Mouse (Mus musculus) cerebellum, adult 2 months (tissue): Measurements from ENCODE around the gene Pxdn.

ENCODE experiments used
- CTCF ChIP-seq: fragments of 200-500 bp; IDR thresholded peaks from 2 replicates; pipeline ENCODE4 v1.5.1; 2011; ENCODE audit warnings: low read depth, mild to moderate bottlenecking, control low read depth, low read length, moderate library complexity, borderline replicate concordance; ENCODE audit not compliant: insufficient read depth
- POLR2A ChIP-seq: fragments of 200-500 bp; IDR thresholded peaks from 2 replicates; pipeline ENCODE4 v1.6.1; 2011; ENCODE audit warnings: low read length, control low read depth, borderline replicate concordance; ENCODE audit not compliant: insufficient read depth

- no peak for TF ChIP-seq CTCF
- TF ChIP-seq POLR2A, result no peak
Observed at GRCm38 (mm10) chr12:29938376-29939041, 1.1 kb downstream of the Pxdn start.
